Mouse (Mus musculus) heart, adult 2 months (tissue): ENCODE measurements at regions not wholly inside any gene's neighbourhood (a gene's known extent, or its start where the extent isn't known, plus 50 kb on each side); places are given as distances from the start of the nearest gene placed in this dataset.

ENCODE experiments used
- CTCF ChIP-seq: fragments of 200-600 bp; IDR thresholded peaks from 2 replicates; pipeline ENCODE4 v1.8.1; 2022; ENCODE audit warnings: antibody characterized with exemption, mild to moderate bottlenecking, moderate library complexity
- POLR2A ChIP-seq: fragments of 200-500 bp; IDR thresholded peaks from 2 replicates; pipeline ENCODE4 v1.6.1; 2011; ENCODE audit warnings: mild to moderate bottlenecking, low read depth, low read length, control low read depth; ENCODE audit not compliant: insufficient read depth

- TF ChIP-seq POLR2A (no peak), CTCF (no peak)
Observed at GRCm38 (mm10) chr3:118329132-118329674, 232.7 kb upstream of the Dpyd start.
